Mouse (Mus musculus) heart, adult 2 months (tissue): ENCODE data around the gene Arhgdia. TPM values are rescaled to one million over a fixed set of nuclear protein-coding genes. Genes with fewer than 3 reads are reported as not detected.

Experiments
- DNase-seq, 2 experiments: peaks; one replicate each; pipeline ENCODE4 v3.0.0; 2021
- H3K27ac ChIP-seq: fragments of 200-600 bp; 2 replicates; pipeline ENCODE4 v1.8.1; 2022
- H3K27me3 ChIP-seq: fragments of 200-500 bp; 2 replicates; pipeline ENCODE4 v1.6.1; 2012; ENCODE audit warnings: mild to moderate bottlenecking, low read length, inconsistent platforms, mixed read lengths; ENCODE audit not compliant: control insufficient read depth, insufficient read depth
- H3K36me3 ChIP-seq: fragments of 200-500 bp; 2 replicates; pipeline ENCODE4 v1.6.1; 2012; ENCODE audit warnings: low read length, inconsistent platforms; ENCODE audit not compliant: control insufficient read depth, insufficient read depth
- H3K4me1 ChIP-seq: fragments of 200-500 bp; 2 replicates; pipeline ENCODE4 v1.6.1; 2011; ENCODE audit warnings: low read length; ENCODE audit not compliant: control insufficient read depth, insufficient read depth
- H3K4me3 ChIP-seq: fragments of 200-600 bp; 2 replicates; pipeline ENCODE4 v1.8.1; 2022
- H3K79me2 ChIP-seq: fragments of 200-500 bp; replicated peaks from 2 replicates; pipeline ENCODE4 v1.6.1; 2012; ENCODE audit warnings: mild to moderate bottlenecking, inconsistent platforms, low read length, moderate library complexity, mixed read lengths; ENCODE audit not compliant: control insufficient read depth, insufficient read depth
- H3K9ac ChIP-seq: fragments of 200-500 bp; 2 replicates; pipeline ENCODE4 v1.6.1; 2012; ENCODE audit warnings: low read depth, mild to moderate bottlenecking, control low read depth, inconsistent platforms, low read length, mixed read lengths
- CTCF ChIP-seq: fragments of 200-600 bp; IDR thresholded peaks from 2 replicates; pipeline ENCODE4 v1.8.1; 2022; ENCODE audit warnings: antibody characterized with exemption, mild to moderate bottlenecking, moderate library complexity
- EP300 ChIP-seq: fragments of 200-500 bp; IDR thresholded peaks from 2 replicates; pipeline ENCODE4 v1.6.1; 2011; ENCODE audit warnings: low read depth, low read length, control low read depth; ENCODE audit not compliant: insufficient read depth
- POLR2A ChIP-seq: fragments of 200-500 bp; IDR thresholded peaks from 2 replicates; pipeline ENCODE4 v1.6.1; 2011; ENCODE audit warnings: mild to moderate bottlenecking, low read depth, low read length, control low read depth; ENCODE audit not compliant: insufficient read depth
- WGBS: fragments of 180-500 bp; shearing (Covaris S2); methylation state at CpG from one replicate; pipeline ENCODE4 v1.1.7; 2018; 5-methylcytosine and 5-hydroxymethylcytosine counted together
- intact Hi-C: fragments of 180-260 bp; cut with DNase I; formaldehyde crosslinking; loops from one replicate; pipeline ENCODE4 v1.15.1; 2025
- polyA plus RNA-seq: library from polyadenylated mRNA; depleted of rRNA; stranded (reverse); fragments of >200 nt; gene quantifications from 2 replicates; pipeline ENCODE4 v1.2.3, GENCODE M21; 2012
- total RNA-seq, 2 experiments: library from RNA; stranded (reverse); gene quantifications; 2 replicates each; pipeline ENCODE4 v1.2.3; 2021

The Arhgdia gene
- total and polyA plus RNA-seq, 3 experiments = 139 to 257 (median 144) TPM

- peaks cover 5% of the 10 kb centered on the region for H3K4me1 ChIP-seq
- WGBS = 88% methylated on average over 6 of the region's 6 CpGs
- intact Hi-C loops = no loop called here
- no peak overlapping the region for H3K4me3 ChIP-seq
- no peak for DNase-seq
- TF ChIP-seq POLR2A (no peak), CTCF (no peak), EP300 (no peak)
- H3K27me3 ChIP-seq = no peaks in the 10 kb centered on the region
- no peak overlapping the region for H3K9ac ChIP-seq
- H3K79me2 ChIP-seq = peaks cover 3% of the 10 kb centered on the region; the same call in 1 of the 2 replicates
- H3K27ac ChIP-seq = no peak overlapping the region
- H3K36me3 ChIP-seq = no peaks in the 10 kb centered on the region
Measured at GRCm38 (mm10) chr11:120622805-120623204, 41.4 kb upstream of the Arhgdia start.

DNA sequence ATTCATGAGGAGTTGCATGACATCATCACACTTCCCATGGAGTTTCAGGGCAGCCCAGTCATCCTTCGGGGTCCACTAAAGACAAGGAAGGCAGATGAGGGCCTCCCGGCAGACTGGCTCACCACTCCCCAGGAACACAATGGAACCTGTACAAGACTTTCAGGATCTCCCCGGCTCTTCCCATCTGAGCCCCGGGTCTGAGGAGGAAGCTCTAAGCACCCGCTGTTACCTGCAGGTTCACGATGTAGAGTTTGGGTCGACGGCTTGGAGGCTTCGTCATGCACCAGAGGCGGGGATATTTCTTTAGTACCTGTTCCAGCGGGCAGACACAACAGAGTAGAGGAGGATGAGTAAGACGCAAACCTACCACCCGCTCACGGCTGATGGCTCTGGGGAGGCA lies 38.8 kb upstream of the Arhgdia start:
- WGBS = 85% methylated on average over 14 of the region's 14 CpGs
- Histone ChIP-seq H3K4me1 (peaks cover 5% of the 10 kb centered on the region), H3K9ac (no peak overlapping the region), H3K79me2 (no peaks in the 10 kb centered on the region), H3K27me3 (no peaks in the 10 kb centered on the region), H3K36me3 (no peaks in the 10 kb centered on the region), H3K27ac (no peak overlapping the region), H3K4me3 (no peak overlapping the region)
- intact Hi-C loops = no loop called here
- no peak for DNase-seq
- no peak for TF ChIP-seq POLR2A
- no peak for TF ChIP-seq CTCF
- no peak for TF ChIP-seq EP300

DNA sequence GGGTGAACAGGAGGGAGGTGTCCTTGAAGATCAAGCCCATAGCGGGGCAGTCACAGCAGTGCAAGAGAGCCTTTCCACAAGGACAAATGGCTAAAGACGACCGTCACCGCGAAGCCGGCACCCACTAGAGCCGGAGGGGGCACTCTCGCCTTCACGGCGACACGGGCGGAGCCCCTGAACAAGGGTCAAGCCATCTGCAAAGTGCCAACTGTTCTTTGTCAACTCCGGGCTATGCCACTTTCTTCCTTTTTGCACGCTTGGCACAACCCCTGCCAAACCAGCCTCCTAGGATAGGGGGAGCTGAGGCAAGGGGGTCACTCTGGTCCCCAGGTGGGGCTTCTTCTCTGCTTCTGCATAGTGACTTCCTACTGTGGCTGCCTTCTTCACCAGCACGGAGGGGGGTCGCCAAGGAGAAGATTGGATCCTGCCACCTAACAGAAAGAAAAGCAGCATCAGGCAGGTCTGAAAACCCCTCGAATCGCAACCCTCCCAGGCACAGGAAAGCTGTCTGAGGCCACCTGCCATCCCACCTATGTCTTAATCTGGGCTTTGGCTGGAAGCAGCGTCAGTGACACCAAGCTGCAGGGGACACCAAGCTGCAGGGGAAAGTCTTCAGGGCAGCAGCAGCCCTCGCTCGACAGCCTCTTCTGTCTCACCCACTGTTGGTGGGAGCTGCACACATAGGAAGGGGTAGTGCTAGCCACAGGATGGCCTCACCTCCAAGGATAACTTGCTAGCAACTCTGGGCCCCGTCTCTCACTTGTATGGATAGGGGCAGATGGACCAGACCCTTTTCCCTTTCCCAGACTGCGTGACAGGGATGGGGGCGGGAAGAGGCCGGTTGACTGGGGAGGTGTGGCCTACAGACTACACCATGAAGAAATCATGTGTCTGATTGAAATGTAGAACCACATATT lies 37.5 kb upstream of the Arhgdia start:
- no peaks in the 10 kb centered on the region for H3K27me3 ChIP-seq
- H3K36me3 ChIP-seq = no peaks in the 10 kb centered on the region
- no peaks in the 10 kb centered on the region for H3K79me2 ChIP-seq
- no peak overlapping the region for H3K27ac ChIP-seq
- peaks cover 3% of the 10 kb centered on the region for H3K4me1 ChIP-seq
- no peak overlapping the region for H3K4me3 ChIP-seq
- WGBS = 94% methylated on average over 25 of the region's 25 CpGs
- TF ChIP-seq CTCF (no peak), EP300 (no peak), POLR2A (no peak)
- H3K9ac ChIP-seq = no peak overlapping the region
- no peak for DNase-seq
- intact Hi-C loops = no loop called here

DNA sequence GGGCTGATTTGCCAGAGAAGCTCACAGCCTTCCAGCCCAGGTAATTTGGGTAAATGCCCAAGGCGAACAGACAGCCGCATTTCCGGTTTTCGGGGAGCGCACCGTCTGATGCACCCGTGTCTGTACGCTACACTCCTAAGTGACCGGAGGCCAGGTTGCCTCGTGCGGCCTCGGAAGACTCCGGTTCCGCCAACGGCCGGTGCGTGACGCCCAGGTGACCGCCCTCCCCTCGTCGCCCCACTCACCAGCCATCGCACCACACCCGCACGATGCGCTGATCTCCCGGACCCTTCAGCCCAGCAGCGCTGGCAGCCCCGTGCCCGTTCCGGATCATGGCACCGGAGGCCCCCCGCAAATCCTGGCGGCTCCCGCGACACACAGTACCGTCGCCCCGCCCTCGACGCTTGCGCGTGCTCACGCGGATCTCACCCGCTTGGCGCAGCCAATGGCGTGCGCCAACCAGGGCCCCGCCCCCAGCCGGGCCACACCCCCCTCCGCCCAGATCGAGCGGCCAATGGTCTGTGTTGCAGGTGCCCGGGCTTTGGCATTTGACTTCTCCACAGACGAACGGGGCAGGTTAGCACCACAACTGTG lies 36.2 kb upstream of the Arhgdia start, which contains the start of gene Pcyt2:
Pcyt2 (minus strand) TSS at position 418 of the 594 bp plus-strand sequence.
- peaks cover 3% of the 10 kb centered on the region for H3K4me1 ChIP-seq
- TF ChIP-seq CTCF (no peak), EP300 (0 out of 2 replicates have a peak, but pooled peaks have one; percentile 6), POLR2A (peak; percentile 55; the same call in 1 of the 2 replicates)
- H3K4me3 ChIP-seq = peak within 1 kb of the TSS; percentile 61
- no peaks in the 10 kb centered on the region for H3K79me2 ChIP-seq
- H3K36me3 ChIP-seq = no peaks in the 10 kb centered on the region
- peak within 1 kb of the TSS; percentile 78 for H3K27ac ChIP-seq
- under 1% methylated on average over 56 of the region's 56 CpGs for WGBS
- peak; percentile 90 to 93 for DNase-seq
- peak within 1 kb of the TSS; percentile 92 for H3K9ac ChIP-seq
- no peaks in the 10 kb centered on the region for H3K27me3 ChIP-seq
- intact Hi-C loops = no loop called here

DNA sequence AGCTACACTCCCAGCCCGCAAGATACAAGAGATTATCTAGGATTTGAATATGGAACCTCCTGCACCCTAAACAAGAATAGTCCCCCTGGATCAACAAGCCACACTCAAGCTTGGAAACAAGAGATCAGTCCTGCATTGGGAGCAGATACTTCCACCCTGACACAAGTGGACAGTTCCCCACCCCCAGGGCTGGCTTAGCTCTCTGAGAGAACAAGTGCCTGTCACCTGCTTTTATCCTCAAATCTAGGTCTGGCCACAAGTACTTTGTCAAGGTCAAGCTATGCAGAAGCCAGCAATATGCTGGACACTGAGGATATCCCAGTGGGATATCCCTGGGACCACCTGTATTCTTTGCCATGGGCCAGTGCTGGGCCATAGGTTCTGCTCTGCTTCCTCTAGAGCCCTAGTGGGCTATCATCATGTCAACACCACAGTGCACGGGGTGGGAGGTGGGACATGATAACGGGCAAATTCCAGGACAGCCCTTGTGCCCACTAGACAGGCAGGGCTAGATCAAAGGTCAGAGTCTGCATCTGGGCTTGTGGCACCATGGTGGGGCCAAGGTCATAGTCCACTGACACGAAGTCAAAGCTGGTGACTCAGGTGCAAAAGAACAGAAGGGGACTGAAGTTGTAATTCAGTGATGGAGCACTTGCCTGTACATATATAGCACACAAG lies 35.3 kb upstream of the Arhgdia start:
- intact Hi-C loops = no loop called here
- WGBS = 50% methylated on average over 4 of the region's 4 CpGs
- Histone ChIP-seq H3K79me2 (no peaks in the 10 kb centered on the region), H3K36me3 (no peaks in the 10 kb centered on the region), H3K4me3 (peak overlapping the region; percentile 61), H3K9ac (no peak overlapping the region; the same call in 1 of the 2 replicates), H3K27me3 (no peaks in the 10 kb centered on the region), H3K4me1 (peaks cover 3% of the 10 kb centered on the region), H3K27ac (peak overlapping the region; percentile 78; the same call in 1 of the 2 replicates)
- TF ChIP-seq CTCF (no peak), EP300 (no peak), POLR2A (no peak)
- DNase-seq = no peak
